Mouse (Mus musculus): Measurements from ENCODE around the gene Hist1h2bj. TPM values are rescaled to one million over a fixed set of nuclear protein-coding genes. Genes with fewer than 3 reads are reported as not detected.
"Not testable (repeated sequence)": the region's sequence is repeated elsewhere in the genome, so short reads cannot be mapped to it uniquely, and the experiment has no call there.

Hist1h2bj gene
- polyA plus RNA-seq, 1 experiment from 2014 or later, result 1.8 TPM

DNA sequence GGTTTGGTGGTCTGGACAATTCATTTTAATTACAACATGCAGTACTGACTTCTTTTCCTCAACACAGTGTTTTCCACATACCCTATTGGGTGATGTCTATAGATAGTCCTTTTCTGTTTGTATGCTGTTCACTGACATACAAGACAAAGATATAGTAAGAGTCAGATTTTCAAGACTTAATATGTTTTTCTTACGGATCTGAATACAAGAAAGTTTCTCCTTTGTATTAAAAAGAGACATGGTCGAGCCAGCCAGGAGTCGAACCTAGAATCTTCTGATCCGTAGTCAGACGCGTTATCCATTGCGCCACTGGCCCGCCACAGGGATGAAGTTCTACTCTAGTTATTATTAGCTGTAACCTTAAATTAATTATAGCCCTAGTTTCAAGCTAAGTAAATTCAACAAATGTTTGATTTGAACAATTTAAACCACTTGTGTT lies 22.1 kb upstream of the Hist1h2bj start:
- WGBS, result 0% methylated on average over 8 of the region's 8 CpGs
- no peak overlapping the region for H3K27ac ChIP-seq
- H3K9ac ChIP-seq, result no peak overlapping the region
- H3K4me1 ChIP-seq (replicated peaks), result peaks cover 13% of the 10 kb centered on the region
- H3K27me3 ChIP-seq, result peaks cover 80% of the 10 kb centered on the region
- H3K4me3 ChIP-seq, result peak overlapping the region; percentile 39
- ATAC-seq (ENCODE audit: low FRiP score), result 0 out of 2 replicates have a peak, but pooled peaks have one; percentile 60
- H3K9me3 ChIP-seq, result no peaks in the 10 kb centered on the region
- peak overlapping the region; percentile 53 for H3K4me2 ChIP-seq
- H3K36me3 ChIP-seq, result no peaks in the 10 kb centered on the region

DNA sequence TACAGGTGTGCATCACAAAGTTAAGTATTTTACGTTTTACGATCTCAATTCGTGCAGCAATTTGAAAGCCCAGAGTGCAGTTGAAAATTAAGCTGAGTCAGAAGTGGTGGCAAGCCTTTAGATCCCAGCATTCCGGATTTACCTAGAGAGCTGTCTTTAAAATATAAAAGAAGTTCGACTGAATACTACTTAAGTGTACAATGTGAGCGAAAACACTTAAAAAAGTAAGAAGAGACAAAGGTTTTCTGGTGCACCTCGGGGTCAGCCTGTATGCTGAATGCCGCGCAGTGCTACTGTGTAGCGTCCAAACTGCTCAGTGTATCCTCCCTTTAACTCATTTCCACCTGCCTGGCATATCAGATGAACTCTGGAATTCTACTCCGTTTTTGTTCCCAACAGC lies 21.4 kb upstream of the Hist1h2bj start:
- peak overlapping the region; percentile 51; the same call in 1 of the 2 replicates for H3K9ac ChIP-seq
- WGBS, result under 1% methylated on average over 11 of the region's 11 CpGs
- peak overlapping the region; percentile 53 for H3K4me2 ChIP-seq

DNA sequence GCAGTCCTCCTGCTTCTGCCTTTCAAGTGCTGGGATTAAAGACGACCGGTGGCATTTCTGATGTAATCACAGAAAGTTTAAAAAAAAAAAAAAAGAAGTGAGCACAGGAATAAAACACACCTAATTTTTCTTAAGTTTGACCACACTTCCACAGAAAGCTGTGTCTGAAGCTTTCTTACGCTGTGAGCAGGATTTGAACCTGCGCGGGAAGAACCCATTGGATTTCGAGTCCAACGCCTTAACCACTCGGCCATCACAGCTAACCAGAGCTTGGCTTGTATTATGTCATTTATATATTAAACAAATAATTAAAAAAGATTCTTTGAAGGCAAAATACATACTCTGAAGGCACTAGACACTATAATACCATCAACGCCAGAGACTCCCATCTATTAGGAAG lies 20.8 kb upstream of the Hist1h2bj start:
- H3K9ac ChIP-seq, result peak overlapping the region; percentile 51; the same call in 1 of the 2 replicates
- ATAC-seq (ENCODE audit: low FRiP score), result peak; percentile 59; the same call in 1 of the 2 replicates
- peak overlapping the region; percentile 39 for H3K4me3 ChIP-seq

More for the DNA sequence above, 21.4 kb upstream of the Hist1h2bj start:
- peaks cover 14% of the 10 kb centered on the region for H3K4me1 ChIP-seq (replicated peaks)
- peak overlapping the region; percentile 39 for H3K4me3 ChIP-seq
- no peaks in the 10 kb centered on the region for H3K36me3 ChIP-seq
- H3K27me3 ChIP-seq, result peaks cover 73% of the 10 kb centered on the region
- H3K9me3 ChIP-seq, result no peaks in the 10 kb centered on the region
- H3K27ac ChIP-seq, result no peak overlapping the region
- no peak for ATAC-seq (ENCODE audit: low FRiP score)

DNA sequence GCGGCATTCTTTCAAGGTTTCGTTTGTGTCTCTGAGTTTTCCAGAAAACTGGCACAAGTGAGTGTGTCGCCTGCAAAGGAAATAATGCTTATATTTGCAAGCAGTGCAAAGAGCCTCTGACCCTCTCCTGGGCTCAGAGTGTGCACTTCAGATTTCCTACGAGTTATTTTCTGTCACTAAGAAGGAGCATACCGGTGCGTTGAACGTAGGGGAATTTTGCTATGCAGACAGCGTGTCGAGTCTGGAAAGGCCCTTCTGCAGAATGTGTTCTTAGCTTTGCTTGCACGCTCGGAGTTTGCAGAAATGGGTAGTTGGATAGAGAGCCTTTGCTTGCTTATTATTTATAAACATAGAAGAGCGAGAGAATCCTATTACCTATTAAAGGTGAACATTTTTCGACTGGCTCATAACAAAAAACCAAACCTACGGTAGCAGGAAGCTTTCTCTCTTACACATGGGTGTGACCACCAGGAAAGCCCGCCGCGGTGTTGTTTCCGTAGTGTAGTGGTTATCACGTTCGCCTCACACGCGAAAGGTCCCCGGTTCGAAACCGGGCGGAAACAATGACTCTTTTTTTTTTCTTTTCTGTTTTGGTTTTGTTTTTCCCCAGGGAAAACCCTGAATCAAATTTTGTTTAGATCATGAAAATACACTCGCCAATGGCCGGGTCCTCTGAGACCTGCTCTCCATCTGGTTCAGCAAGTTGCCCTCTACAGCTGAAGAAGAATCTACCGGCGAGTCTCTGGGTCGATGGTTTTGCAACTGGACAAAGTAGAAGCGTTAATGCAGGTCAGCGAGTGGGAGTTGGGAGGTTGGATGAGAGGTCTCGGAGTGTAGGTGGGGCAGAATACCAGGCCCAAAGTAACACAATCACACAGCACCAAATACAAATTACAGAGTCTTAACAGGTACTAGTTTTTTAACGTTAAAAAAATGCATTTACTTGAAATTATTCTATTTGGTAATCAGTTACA lies 16.7 kb upstream of the Hist1h2bj start:
- ATAC-seq (ENCODE audit: low FRiP score), result peak; percentile 69
- Histone ChIP-seq H3K9me3 (no peaks in the 10 kb centered on the region), H3K36me3 (no peaks in the 10 kb centered on the region), H3K4me3 (peak overlapping the region; percentile 43), H3K27me3 (peaks cover 27% of the 10 kb centered on the region), H3K4me2 (peak overlapping the region; percentile 58), H3K27ac (0 out of 2 replicates have a peak overlapping the region, but pooled peaks have one; percentile 27), H3K9ac (peak overlapping the region; percentile 64), H3K4me1 (replicated peaks) (peaks cover 8% of the 10 kb centered on the region)
- WGBS, result 2% methylated on average over 35 of the region's 35 CpGs

More for the DNA sequence above, 20.8 kb upstream of the Hist1h2bj start:
- Histone ChIP-seq H3K36me3 (no peaks in the 10 kb centered on the region), H3K27me3 (peaks cover 67% of the 10 kb centered on the region), H3K27ac (no peak overlapping the region), H3K4me1 (replicated peaks) (peaks cover 16% of the 10 kb centered on the region), H3K4me2 (peak overlapping the region; percentile 53), H3K9me3 (no peaks in the 10 kb centered on the region)
- WGBS, result under 1% methylated on average over 9 of the region's 9 CpGs

DNA sequence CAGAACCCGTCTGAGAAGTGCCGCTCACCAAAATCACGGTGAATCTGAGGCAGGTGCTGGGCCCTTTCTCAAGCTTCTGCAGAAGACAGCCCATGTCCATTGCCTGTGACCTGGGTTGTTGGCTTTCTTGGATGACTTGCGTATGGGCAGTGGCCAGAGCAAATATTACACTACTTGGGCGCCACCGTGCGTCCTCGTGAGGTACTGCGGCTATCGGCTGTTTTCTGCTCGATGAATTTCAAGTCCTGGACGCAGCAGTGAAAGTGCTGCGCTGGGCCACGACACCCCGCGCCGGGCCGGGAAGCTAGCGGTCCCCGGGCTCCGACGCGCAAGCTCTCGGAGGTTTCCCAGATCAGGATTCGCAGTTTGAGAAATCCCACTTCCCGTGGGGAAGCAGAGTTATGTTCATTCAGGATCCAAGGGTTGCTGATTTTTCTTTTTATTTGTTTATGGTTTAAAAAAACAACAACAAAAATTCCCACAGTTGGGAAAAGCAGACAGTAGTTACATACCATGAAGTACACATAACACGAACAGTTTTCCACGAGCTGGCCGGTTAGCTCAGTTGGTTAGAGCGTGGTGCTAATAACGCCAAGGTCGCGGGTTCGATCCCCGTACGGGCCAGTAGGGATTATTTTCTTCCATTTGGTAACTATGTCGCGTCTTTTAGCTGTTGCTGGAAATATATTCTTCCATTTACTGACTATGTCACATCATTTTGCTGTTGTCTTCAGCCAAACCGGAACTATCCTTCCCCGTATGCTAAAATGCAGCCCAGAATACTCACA lies 14.1 kb upstream of the Hist1h2bj start:
- H3K9me3 ChIP-seq, result no peaks in the 10 kb centered on the region
- ATAC-seq (ENCODE audit: low FRiP score), result peak; percentile 82
- under 1% methylated on average over 40 of the region's 40 CpGs for WGBS
- H3K4me3 ChIP-seq, result peak overlapping the region; percentile 49
- H3K9ac ChIP-seq, result peak overlapping the region; percentile 79
- peaks cover 3% of the 10 kb centered on the region for H3K4me1 ChIP-seq (replicated peaks)
- no peaks in the 10 kb centered on the region for H3K36me3 ChIP-seq
- H3K27ac ChIP-seq, result peak overlapping the region; percentile 76; the same call in 1 of the 2 replicates
- peak overlapping the region; percentile 66 for H3K4me2 ChIP-seq
- peaks cover 6% of the 10 kb centered on the region; the same call in 1 of the 2 replicates for H3K27me3 ChIP-seq

DNA sequence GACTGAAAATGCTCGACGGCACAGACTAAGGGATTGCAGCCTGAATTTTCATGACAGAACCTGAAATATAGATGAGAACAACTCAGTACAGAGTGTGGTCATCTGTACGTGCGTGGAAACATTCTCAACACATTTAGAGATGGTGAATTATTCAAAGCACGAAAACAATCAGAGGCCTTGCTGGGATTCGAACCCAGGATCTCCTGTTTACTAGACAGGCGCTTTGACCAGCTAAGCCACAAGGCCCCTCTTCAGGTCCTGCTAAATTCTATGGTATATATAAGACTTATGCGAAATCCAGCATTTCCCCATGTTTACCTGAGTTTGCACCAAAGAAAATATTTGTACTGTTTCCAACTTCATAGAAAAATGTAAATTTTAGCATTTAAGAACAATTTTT lies 13.1 kb upstream of the Hist1h2bj start:
- peaks cover 8% of the 10 kb centered on the region for H3K4me1 ChIP-seq (replicated peaks)
- no peaks in the 10 kb centered on the region; the same call in 1 of the 2 replicates for H3K27me3 ChIP-seq
- no peak for ATAC-seq (ENCODE audit: low FRiP score)
- no peak overlapping the region for H3K4me3 ChIP-seq
- H3K36me3 ChIP-seq, result no peaks in the 10 kb centered on the region
- no peaks in the 10 kb centered on the region for H3K9me3 ChIP-seq
- 26% methylated on average over 8 of the region's 8 CpGs for WGBS
- H3K9ac ChIP-seq, result no peak overlapping the region
- H3K4me2 ChIP-seq, result no peak overlapping the region
- H3K27ac ChIP-seq, result no peak overlapping the region

DNA sequence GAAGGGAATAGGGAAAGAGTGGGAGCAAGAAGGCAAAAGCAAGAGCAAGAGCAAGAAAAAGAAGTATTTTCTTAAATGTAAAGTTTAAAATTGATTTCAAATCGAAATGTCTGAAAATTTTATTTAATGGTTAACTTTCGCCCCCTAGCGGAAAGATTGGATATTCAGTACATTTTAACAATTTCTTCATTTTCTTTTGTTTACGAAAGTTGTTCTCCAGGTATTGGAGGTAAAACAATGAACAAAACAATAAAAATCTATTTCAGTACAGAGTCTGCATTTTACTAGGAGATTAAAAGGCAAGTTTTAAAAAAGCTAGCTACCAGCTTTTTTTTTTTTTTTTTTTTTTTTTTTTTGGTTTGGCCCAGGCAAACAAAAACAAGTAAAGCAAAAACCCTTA lies 12.5 kb upstream of the Hist1h2bj start:
- H3K4me2 ChIP-seq, result no peak overlapping the region
- H3K36me3 ChIP-seq, result no peaks in the 10 kb centered on the region
- no peaks in the 10 kb centered on the region for H3K27me3 ChIP-seq
- H3K9ac ChIP-seq, result no peak overlapping the region
- H3K9me3 ChIP-seq, result no peaks in the 10 kb centered on the region
- H3K4me1 ChIP-seq (replicated peaks), result peaks cover 9% of the 10 kb centered on the region
- no peak for ATAC-seq (ENCODE audit: low FRiP score)
- H3K4me3 ChIP-seq, result no peak overlapping the region
- H3K27ac ChIP-seq, result no peak overlapping the region
- WGBS, result 13% methylated on average over 4 of the region's 4 CpGs

DNA sequence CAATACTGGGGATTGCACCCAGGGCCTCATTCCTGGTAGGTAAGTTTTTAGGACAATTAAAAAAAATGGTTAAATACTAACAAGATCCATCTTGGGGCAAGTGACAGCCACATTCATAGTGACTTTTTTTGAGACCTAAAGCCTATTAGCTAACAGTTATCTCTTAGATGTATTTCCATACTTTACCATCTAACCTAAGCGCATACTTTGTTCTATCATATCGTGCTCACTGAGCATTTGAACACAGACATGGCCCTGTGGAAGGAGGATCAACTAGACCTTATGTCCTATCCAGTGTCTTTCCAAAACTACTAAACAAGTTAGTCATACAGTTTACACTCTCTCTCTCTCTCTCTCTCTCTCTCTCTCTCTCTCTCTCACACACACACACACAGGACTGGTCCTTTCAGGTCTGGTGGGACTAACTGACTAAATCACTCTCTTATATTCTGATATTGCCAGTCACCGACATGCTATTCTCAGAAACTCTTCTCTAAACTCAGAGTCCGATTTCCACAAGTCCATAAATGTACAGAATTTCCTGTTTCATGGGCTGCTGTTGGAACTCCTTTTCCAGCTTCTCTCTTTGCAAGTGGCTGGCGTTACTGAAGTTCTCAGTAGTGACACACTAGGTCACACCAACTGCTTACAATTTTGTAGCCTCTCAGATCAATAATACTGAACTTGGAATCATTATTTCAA lies 9.1 kb upstream of the Hist1h2bj start:
- no peaks in the 10 kb centered on the region for H3K27me3 ChIP-seq
- no peak for ATAC-seq (ENCODE audit: low FRiP score)
- no peak overlapping the region for H3K9ac ChIP-seq
- no peak overlapping the region for H3K27ac ChIP-seq
- H3K36me3 ChIP-seq, result no peaks in the 10 kb centered on the region
- peak overlapping the region; percentile 70 for H3K4me2 ChIP-seq
- 55% methylated on average over 5 of the region's 5 CpGs for WGBS
- H3K9me3 ChIP-seq, result no peaks in the 10 kb centered on the region
- peaks cover 14% of the 10 kb centered on the region for H3K4me1 ChIP-seq (replicated peaks)
- no peak overlapping the region for H3K4me3 ChIP-seq

DNA sequence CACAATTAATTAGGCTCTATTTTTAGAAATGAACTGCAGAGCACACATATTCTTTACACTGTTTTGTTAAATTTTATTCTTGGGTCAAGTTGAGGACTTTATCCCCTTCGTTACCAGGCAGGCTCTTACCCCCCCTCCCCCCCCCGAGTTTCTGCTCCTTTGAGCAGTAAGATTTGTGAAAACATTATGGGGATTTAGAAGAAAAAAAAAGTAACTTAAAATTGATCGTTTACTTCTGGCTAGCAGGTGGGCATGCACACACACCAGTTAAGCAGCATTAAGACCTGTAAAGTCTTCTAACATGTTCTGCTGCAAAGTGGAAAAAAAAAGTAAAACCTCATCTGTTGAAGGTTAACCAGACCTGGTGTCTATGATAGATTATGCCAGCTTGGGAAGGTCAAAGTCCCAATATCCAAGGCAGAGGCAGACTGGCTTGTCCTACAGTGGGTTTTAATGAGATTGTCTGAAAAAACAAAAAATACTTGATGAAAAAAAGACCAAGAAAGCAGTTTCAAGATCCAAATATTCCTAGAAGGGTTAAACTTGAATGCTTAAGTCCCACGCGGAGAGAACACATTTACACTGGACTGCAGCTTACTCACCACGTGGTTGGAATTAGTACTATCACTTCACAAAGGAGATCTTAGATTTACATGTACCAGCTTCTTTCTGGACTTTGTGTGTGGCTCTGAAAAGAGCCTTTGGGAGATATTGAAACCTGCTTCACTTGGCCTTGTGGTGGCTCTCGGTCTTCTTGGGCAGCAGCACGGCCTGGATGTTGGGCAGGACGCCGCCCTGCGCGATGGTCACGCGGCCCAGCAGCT lies 8.4 kb upstream of the Hist1h2bj start:
- Histone ChIP-seq H3K4me3 (peak overlapping the region; percentile 42), H3K27me3 (no peaks in the 10 kb centered on the region), H3K4me1 (replicated peaks) (peaks cover 14% of the 10 kb centered on the region), H3K9ac (peak overlapping the region; percentile 30), H3K27ac (no peak overlapping the region), H3K36me3 (no peaks in the 10 kb centered on the region), H3K9me3 (no peaks in the 10 kb centered on the region), H3K4me2 (peak overlapping the region; percentile 70)
- ATAC-seq (ENCODE audit: low FRiP score), result no peak
- WGBS, result under 1% methylated on average over 11 of the region's 14 CpGs

DNA sequence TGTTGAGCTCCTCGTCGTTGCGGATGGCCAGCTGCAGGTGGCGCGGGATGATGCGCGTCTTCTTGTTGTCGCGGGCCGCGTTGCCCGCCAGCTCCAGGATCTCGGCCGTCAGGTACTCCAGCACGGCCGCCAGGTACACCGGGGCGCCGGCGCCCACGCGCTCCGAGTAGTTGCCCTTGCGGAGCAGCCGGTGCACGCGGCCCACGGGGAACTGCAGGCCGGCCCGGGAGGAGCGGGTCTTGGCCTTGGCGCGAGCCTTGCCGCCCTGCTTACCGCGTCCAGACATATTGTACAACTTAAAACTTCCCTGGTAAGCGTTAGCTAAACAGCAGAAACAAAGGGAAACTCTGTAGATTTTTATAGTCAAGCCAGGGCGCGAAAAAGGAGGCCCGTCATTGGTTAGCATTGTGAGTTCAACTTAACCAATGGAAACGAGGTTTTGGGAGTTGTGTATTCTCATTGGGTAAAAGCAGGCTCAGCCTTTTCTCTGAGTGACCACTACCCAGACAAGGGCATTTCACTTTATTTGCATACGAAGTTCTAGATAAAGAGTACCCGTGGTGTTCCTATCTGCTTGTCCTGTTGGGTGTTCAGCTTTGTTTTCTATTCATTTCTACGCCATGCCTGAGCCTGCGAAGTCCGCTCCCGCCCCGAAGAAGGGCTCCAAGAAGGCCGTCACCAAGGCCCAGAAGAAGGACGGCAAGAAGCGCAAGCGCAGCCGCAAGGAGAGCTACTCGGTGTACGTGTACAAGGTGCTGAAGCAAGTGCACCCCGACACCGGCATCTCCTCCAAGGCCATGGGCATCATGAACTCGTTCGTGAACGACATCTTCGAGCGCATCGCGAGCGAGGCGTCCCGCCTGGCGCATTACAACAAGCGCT lies 7.5 kb upstream of the Hist1h2bj start, which contains the start of the genes Hist1h2ah and Hist1h2bk:
TSS of gene Hist1h2ah (minus strand) at position 302 of the 882 bp plus-strand sequence.
TSS of gene Hist1h2bk (plus strand) at position 604 of the 882 bp plus-strand sequence.
- peak; percentile 99 for ATAC-seq (ENCODE audit: low FRiP score)
- Histone ChIP-seq H3K4me2 (peak within 1 kb of the TSS; percentile 70), H3K4me1 (replicated peaks) (peaks cover 21% of the 10 kb centered on the region), H3K4me3 (peak within 1 kb of the TSS; percentile 42), H3K9ac (peak within 1 kb of the TSS; percentile 62), H3K27ac (peak within 1 kb of the TSS; percentile 77; the same call in 1 of the 2 replicates)
- H3K27me3 ChIP-seq, H3K9me3 ChIP-seq, H3K36me3 ChIP-seq: not testable (repeated sequence)
- WGBS, result under 1% methylated on average over 26 of the region's 69 CpGs
